Mouse (Mus musculus) cerebellum, adult 9-11 months (tissue): Measurements from ENCODE around the gene Zfp78.
"Not testable (repeated sequence)": the region's sequence is repeated elsewhere in the genome, so short reads cannot be mapped to it uniquely, and the experiment has no call there.

Experiments used
- DNase-seq: peaks from one replicate; pipeline ENCODE4 v3.0.0; 2022

The Zfp78 gene

GRCm38 (mm10) chr7:6363047-6363488, at the start of gene Zfp78:
Gene Zfp78 (plus strand): TSS chr7:6363280.
- no peak for DNase-seq

GRCm38 (mm10) chr7:6330458-6331232, 32.4 kb upstream of the Zfp78 start:
- no peak for DNase-seq

- DNase-seq: peak; percentile 91
Observed at GRCm38 (mm10) chr7:6331233-6331956, 31.7 kb upstream of the Zfp78 start, which contains the start of gene Zfp583. Gene Zfp583 (minus strand): TSS chr7:6331285.

- DNase-seq: no peak
Observed at GRCm38 (mm10) chr7:6339865-6340264, 23.2 kb upstream of the Zfp78 start.

GRCm38 (mm10) chr7:6343501-6344071, 19.5 kb upstream of the Zfp78 start, which contains the start of gene Gm3854:
Gene Gm3854 (plus strand): TSS chr7:6343759.
- peak; percentile 85 for DNase-seq

- DNase-seq: no peak
Observed at GRCm38 (mm10) chr7:6344124-6344523, 19.0 kb upstream of the Zfp78 start.

GRCm38 (mm10) chr7:6358121-6358520, 5.0 kb upstream of the Zfp78 start:
- DNase-seq: no peak

- DNase-seq: peak; percentile 55
Observed at GRCm38 (mm10) chr7:6358937-6359590, 4.0 kb upstream of the Zfp78 start.

- DNase-seq: peak; percentile 54
Observed at GRCm38 (mm10) chr7:6360477-6361060, 2.5 kb upstream of the Zfp78 start.

GRCm38 (mm10) chr7:6361756-6362155, 1.3 kb upstream of the Zfp78 start:
- DNase-seq: peak; percentile 52

GRCm38 (mm10) chr7:6362268-6363046, 623 bp upstream of the Zfp78 start:
- DNase-seq: peak; percentile 100

- DNase-seq: no peak
Observed at GRCm38 (mm10) chr7:6364761-6365160, 1.7 kb downstream of the Zfp78 start.

- DNase-seq: no peak
Observed at GRCm38 (mm10) chr7:6367185-6367584, 4.1 kb downstream of the Zfp78 start.

GRCm38 (mm10) chr7:6368146-6368545, 5.1 kb downstream of the Zfp78 start:
- not testable (repeated sequence) for DNase-seq

GRCm38 (mm10) chr7:6369460-6369859, 6.4 kb downstream of the Zfp78 start:
- no peak for DNase-seq

- DNase-seq: no peak
Observed at GRCm38 (mm10) chr7:6372993-6373392, 9.9 kb downstream of the Zfp78 start.

GRCm38 (mm10) chr7:6378441-6378840, 15.4 kb downstream of the Zfp78 start:
- DNase-seq: no peak

- DNase-seq: no peak
Observed at GRCm38 (mm10) chr7:6381431-6381830, 18.4 kb downstream of the Zfp78 start.

- peak; percentile 94 for DNase-seq
Observed at GRCm38 (mm10) chr7:6383044-6383455, 20.0 kb downstream of the Zfp78 start, which contains the start of gene Zfp28. Gene Zfp28 (plus strand): TSS chr7:6383295.

- DNase-seq: no peak
Observed at GRCm38 (mm10) chr7:6384011-6384410, 20.9 kb downstream of the Zfp78 start.

GRCm38 (mm10) chr7:6386995-6387394, 23.9 kb downstream of the Zfp78 start:
- DNase-seq: no peak

GRCm38 (mm10) chr7:6388971-6389370, 25.9 kb downstream of the Zfp78 start:
- DNase-seq: no peak
